Mouse (Mus musculus) heart, embryonic 13.5 days (tissue): ENCODE data around the gene Synj2. TPM values are rescaled to one million over a fixed set of nuclear protein-coding genes. Genes with fewer than 3 reads are reported as not detected.

Experiments
- ATAC-seq: fragments of 200-750 bp; cut with Nextera tagmentation; 2 replicates; pipeline ENCODE4 v1.8.0; 2017; ENCODE audit warnings: moderate TSS enrichment; ENCODE audit not compliant: insufficient number of reproducible peaks, low FRiP score, low TSS enrichment; ENCODE audit errors: extremely low read depth
- H3K27ac ChIP-seq: fragments of 300-500 bp; sonication (generic); replicated peaks from 2 replicates; pipeline ENCODE4 v1.5.1; 2015; ENCODE audit warnings: moderate library complexity, mild to moderate bottlenecking, inconsistent platforms
- H3K27me3 ChIP-seq: fragments of 300-500 bp; sonication (generic); replicated peaks from 2 replicates; pipeline ENCODE4 v1.6.1; 2015; ENCODE audit warnings: mild to moderate bottlenecking, inconsistent platforms
- H3K36me3 ChIP-seq: fragments of 300-500 bp; sonication (generic); 2 replicates; pipeline ENCODE4 v1.6.1; 2015; ENCODE audit warnings: mild to moderate bottlenecking, inconsistent platforms
- H3K4me1 ChIP-seq: fragments of 300-500 bp; sonication (generic); 2 replicates; pipeline ENCODE4 v1.6.1; 2015; ENCODE audit warnings: inconsistent platforms
- H3K4me2 ChIP-seq: fragments of 300-500 bp; sonication (generic); 2 replicates; pipeline ENCODE4 v1.6.1; 2015; ENCODE audit warnings: inconsistent platforms, mild to moderate bottlenecking, moderate library complexity
- H3K4me3 ChIP-seq: fragments of 300-500 bp; sonication (generic); 2 replicates; pipeline ENCODE4 v1.5.1; 2015; ENCODE audit warnings: moderate library complexity, mild to moderate bottlenecking, inconsistent platforms
- H3K9ac ChIP-seq: fragments of 300-500 bp; sonication (generic); 2 replicates; pipeline ENCODE4 v1.6.1; 2015; ENCODE audit warnings: inconsistent platforms, mild to moderate bottlenecking, moderate library complexity
- H3K9me3 ChIP-seq: fragments of 300-500 bp; sonication (generic); 2 replicates; pipeline ENCODE4 v1.6.1; 2016; ENCODE audit warnings: inconsistent platforms
- WGBS: fragments of 180-500 bp; shearing (Covaris S2); methylation state at CpG from one replicate; pipeline ENCODE4 v1.1.7; 2015; ENCODE audit warnings: mixed read lengths; 5-methylcytosine and 5-hydroxymethylcytosine counted together
- polyA plus RNA-seq: library from polyadenylated mRNA; unstranded; fragments of >200 nt; fragmentation: Nextera tagmentation; extraction: Ambion mirVana; gene quantifications from 2 replicates; pipeline ENCODE4 v1.2.1, GENCODE M21; 2015

Gene Synj2
- polyA plus RNA-seq, 1 experiment from 2014 or later, result 3.0 TPM

DNA sequence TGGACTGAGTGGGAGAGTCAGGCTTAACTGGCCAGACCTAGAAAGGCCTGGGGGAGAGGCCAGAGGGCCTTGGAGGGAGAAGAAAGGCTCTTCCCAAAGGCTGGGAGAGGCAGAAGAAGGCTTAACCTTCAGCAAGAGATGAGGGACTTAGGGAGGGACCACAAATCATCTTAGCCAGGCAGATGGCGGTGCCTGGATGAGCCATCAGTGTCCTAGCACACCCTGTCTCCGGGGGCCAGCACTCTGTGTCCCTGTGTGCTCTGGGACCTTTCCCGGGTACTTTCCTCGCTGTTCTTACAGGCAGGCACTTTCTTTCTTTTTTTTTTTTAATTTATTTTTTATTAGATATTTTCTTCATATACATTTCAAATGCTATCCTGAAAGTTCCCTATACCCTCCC lies 31.4 kb upstream of the Synj2 start:
- Histone ChIP-seq H3K9ac (no peak overlapping the region), H3K36me3 (peaks cover 73% of the 10 kb centered on the region), H3K27ac (no peak overlapping the region), H3K4me3 (no peak overlapping the region), H3K27me3 (no peaks in the 10 kb centered on the region), H3K9me3 (no peaks in the 10 kb centered on the region), H3K4me1 (no peaks in the 10 kb centered on the region), H3K4me2 (no peak overlapping the region)
- 89% methylated on average over 4 of the region's 4 CpGs for WGBS
- no peak for ATAC-seq

GRCm38 (mm10) chr17:5911591-5911990 lies 29.5 kb upstream of the Synj2 start:
- Histone ChIP-seq H3K4me3 (no peak overlapping the region), H3K4me1 (no peaks in the 10 kb centered on the region), H3K27ac (no peak overlapping the region), H3K36me3 (peaks cover 72% of the 10 kb centered on the region), H3K9me3 (no peaks in the 10 kb centered on the region), H3K9ac (no peak overlapping the region), H3K27me3 (no peaks in the 10 kb centered on the region), H3K4me2 (no peak overlapping the region)
- ATAC-seq, result no peak
- WGBS, result 79% methylated on average over 12 of the region's 12 CpGs

DNA sequence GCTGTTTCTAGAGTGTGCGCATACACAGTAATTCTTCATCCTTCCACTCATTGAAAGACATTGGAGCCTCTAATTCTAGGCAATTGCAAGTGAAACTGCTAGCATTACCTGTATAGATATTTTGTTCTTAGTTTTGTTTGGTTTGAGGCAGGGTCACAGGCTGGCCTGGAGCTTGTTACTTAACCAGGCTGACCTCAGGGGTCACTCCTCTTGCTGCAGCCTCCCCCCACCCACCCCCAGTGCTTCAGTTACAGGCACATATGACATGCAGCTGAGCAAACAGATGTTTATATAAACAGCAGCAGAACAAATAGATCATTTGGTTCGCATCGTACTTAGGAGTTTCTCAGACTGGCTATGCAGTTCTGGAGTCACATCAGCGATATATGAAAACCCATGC lies 28.3 kb upstream of the Synj2 start:
- Histone ChIP-seq H3K27me3 (no peaks in the 10 kb centered on the region), H3K9ac (no peak overlapping the region), H3K4me1 (no peaks in the 10 kb centered on the region), H3K9me3 (no peaks in the 10 kb centered on the region), H3K36me3 (peaks cover 68% of the 10 kb centered on the region), H3K27ac (no peak overlapping the region), H3K4me3 (no peak overlapping the region), H3K4me2 (no peak overlapping the region)
- ATAC-seq, result no peak
- 92% methylated on average over 4 of the region's 4 CpGs for WGBS

GRCm38 (mm10) chr17:5914217-5914616 lies 26.9 kb upstream of the Synj2 start:
- Histone ChIP-seq H3K27ac (no peak overlapping the region), H3K4me2 (no peak overlapping the region), H3K4me3 (no peak overlapping the region), H3K4me1 (no peaks in the 10 kb centered on the region), H3K36me3 (peaks cover 69% of the 10 kb centered on the region), H3K9me3 (no peaks in the 10 kb centered on the region), H3K9ac (no peak overlapping the region), H3K27me3 (no peaks in the 10 kb centered on the region)
- ATAC-seq, result no peak
- 69% methylated on average over 5 of the region's 5 CpGs for WGBS

DNA sequence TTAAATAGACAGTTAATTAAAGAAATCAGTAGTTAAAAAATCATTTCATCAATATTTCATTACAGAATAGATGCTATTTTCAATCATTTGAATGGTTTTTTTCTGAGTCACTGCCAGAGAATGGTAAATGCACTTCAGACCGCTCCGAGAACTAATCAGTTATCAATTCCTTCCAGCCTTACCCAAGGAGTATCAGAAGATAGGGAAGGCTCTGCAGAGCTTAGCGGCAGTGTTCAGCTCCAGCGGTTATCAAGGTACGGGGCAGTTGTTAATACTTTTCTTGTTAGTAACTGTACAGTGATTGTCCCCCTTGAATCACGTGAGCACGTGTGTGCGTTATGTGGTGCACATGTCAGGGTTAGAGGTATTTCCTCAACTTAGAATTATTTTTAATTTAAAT lies 19.1 kb upstream of the Synj2 start:
- Histone ChIP-seq H3K9ac (no peak overlapping the region), H3K9me3 (no peaks in the 10 kb centered on the region), H3K27me3 (no peaks in the 10 kb centered on the region), H3K4me2 (no peak overlapping the region), H3K36me3 (peaks cover 93% of the 10 kb centered on the region), H3K27ac (no peak overlapping the region), H3K4me1 (peaks cover 16% of the 10 kb centered on the region), H3K4me3 (no peak overlapping the region)
- 74% methylated on average over 8 of the region's 8 CpGs for WGBS
- ATAC-seq, result no peak

DNA sequence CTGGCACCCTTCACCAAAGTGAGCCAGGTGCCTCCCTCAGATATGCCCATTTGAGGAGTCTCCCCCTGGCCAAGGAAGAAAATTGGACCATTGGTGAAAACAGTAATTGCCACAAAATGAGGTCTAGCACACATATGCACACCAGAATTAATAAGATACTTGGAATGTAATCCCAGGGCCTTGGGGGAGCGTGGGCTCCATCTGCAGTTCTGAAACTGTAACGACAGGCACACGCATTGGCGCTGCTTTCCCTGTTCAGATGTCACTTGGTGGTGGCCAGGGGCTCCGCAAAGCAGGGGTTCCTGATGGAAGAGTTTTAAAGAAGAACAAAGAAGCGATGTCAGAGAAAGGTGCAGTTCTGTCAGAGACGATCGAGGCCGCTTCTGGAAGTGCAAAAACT lies 17.8 kb upstream of the Synj2 start:
- Histone ChIP-seq H3K27me3 (no peaks in the 10 kb centered on the region), H3K9me3 (no peaks in the 10 kb centered on the region), H3K27ac (no peak overlapping the region), H3K4me2 (no peak overlapping the region), H3K4me3 (no peak overlapping the region), H3K4me1 (peaks cover 16% of the 10 kb centered on the region), H3K9ac (no peak overlapping the region), H3K36me3 (peaks cover 97% of the 10 kb centered on the region)
- ATAC-seq, result no peak
- WGBS, result 70% methylated on average over 9 of the region's 9 CpGs

GRCm38 (mm10) chr17:5924238-5924637 lies 16.8 kb upstream of the Synj2 start:
- Histone ChIP-seq H3K9ac (no peak overlapping the region), H3K4me2 (no peak overlapping the region), H3K4me3 (no peak overlapping the region), H3K4me1 (peaks cover 16% of the 10 kb centered on the region), H3K9me3 (no peaks in the 10 kb centered on the region), H3K36me3 (peaks cover 97% of the 10 kb centered on the region), H3K27ac (no peak overlapping the region), H3K27me3 (no peaks in the 10 kb centered on the region)
- WGBS, result 77% methylated on average over 8 of the region's 8 CpGs
- no peak for ATAC-seq

DNA sequence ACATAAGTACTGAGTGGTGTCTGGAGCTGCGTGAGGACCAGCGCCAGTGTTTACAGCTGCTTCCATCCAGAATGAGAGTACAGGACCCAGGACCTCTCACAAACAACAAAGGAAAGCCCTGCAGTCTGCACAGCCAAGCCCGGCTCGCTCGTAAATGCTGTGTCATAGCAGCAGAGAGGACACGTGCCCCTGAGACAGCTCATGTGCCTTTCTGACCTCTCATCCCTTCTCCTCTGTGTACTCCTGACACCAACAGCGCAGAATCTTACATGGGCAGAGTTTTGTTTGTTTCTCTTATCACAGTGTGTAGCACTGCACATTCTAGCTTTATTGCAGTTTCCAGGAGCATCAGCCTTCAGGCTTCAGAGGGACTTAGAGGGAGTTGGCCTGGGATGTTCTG lies 14.4 kb upstream of the Synj2 start:
- Histone ChIP-seq H3K9me3 (no peaks in the 10 kb centered on the region), H3K4me1 (0 out of 2 replicates have a peak, but pooled peaks cover under 1% of the 10 kb centered on the region), H3K36me3 (peaks cover 92% of the 10 kb centered on the region), H3K4me2 (no peak overlapping the region), H3K27me3 (no peaks in the 10 kb centered on the region), H3K4me3 (no peak overlapping the region), H3K27ac (no peak overlapping the region), H3K9ac (no peak overlapping the region)
- 70% methylated on average over 7 of the region's 7 CpGs for WGBS
- no peak for ATAC-seq

DNA sequence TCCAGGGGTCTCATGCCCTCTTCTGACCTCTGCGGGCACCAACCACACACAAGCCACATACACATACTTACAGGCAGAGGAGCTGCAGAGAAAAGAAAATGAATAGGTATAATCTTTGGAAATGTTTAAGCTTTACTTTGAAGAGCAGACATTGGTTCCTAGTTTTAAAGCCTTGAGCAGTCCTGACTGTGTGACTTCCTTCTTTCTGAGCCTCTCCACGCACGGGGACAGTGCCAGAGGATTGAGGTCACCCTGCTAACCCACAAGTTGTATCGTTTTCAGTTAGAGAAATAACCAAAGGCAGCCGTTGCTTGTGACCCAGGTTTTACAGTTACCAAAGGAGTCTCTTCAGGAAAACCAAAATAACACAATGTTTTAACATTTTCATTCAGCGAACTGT lies 12.0 kb upstream of the Synj2 start:
- no peak for ATAC-seq
- no peaks in the 10 kb centered on the region for H3K9me3 ChIP-seq
- H3K9ac ChIP-seq, result no peak overlapping the region
- no peak overlapping the region for H3K27ac ChIP-seq
- no peaks in the 10 kb centered on the region for H3K4me1 ChIP-seq
- H3K36me3 ChIP-seq, result peaks cover 75% of the 10 kb centered on the region
- H3K4me3 ChIP-seq, result no peak overlapping the region
- 84% methylated on average over 6 of the region's 6 CpGs for WGBS
- no peak overlapping the region for H3K4me2 ChIP-seq
- H3K27me3 ChIP-seq, result no peaks in the 10 kb centered on the region

- no peak overlapping the region for H3K4me3 ChIP-seq
- no peak for ATAC-seq
- no peak overlapping the region for H3K4me2 ChIP-seq
- peaks cover 14% of the 10 kb centered on the region for H3K4me1 ChIP-seq
- 65% methylated on average over 5 of the region's 5 CpGs for WGBS
- H3K27ac ChIP-seq, result no peak overlapping the region
- peaks cover 46% of the 10 kb centered on the region for H3K36me3 ChIP-seq
- H3K9me3 ChIP-seq, result no peaks in the 10 kb centered on the region
- peaks cover 5% of the 10 kb centered on the region; the same call in 1 of the 2 replicates for H3K27me3 ChIP-seq
- H3K9ac ChIP-seq, result no peak overlapping the region
Observed at GRCm38 (mm10) chr17:5932161-5932560, 8.9 kb upstream of the Synj2 start.

- WGBS, result under 1% methylated on average over 30 of the region's 30 CpGs
- peaks cover 5% of the 10 kb centered on the region for H3K27me3 ChIP-seq
- peak overlapping the region; percentile 81 for H3K4me2 ChIP-seq
- no peak overlapping the region for H3K27ac ChIP-seq
- peak; percentile 87 for ATAC-seq
- peaks cover 14% of the 10 kb centered on the region for H3K4me1 ChIP-seq
- peak overlapping the region; percentile 54 for H3K4me3 ChIP-seq
- peaks cover 20% of the 10 kb centered on the region for H3K36me3 ChIP-seq
- H3K9ac ChIP-seq, result peak overlapping the region; percentile 80
- no peaks in the 10 kb centered on the region for H3K9me3 ChIP-seq
Observed at GRCm38 (mm10) chr17:5934554-5935324, 6.3 kb upstream of the Synj2 start.

DNA sequence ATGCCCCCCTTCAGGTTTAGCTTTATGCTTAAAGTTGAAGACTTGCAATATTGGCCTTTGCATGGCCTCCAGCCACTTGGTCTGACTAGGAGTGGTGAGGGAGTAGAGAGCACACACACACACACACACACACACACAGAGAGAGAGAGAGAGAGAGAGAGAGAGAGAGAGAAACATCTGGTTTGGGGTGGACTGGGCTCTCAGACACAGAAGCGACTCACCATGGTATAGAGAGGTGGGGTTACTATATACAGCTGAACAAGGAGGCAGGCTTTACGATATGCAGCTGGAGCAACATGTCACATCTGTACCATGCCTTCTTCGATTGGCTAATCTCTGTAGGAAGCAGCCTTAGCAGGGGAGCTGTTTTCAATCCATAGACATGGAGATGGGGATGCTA lies 5.4 kb upstream of the Synj2 start:
- peaks cover 15% of the 10 kb centered on the region for H3K27me3 ChIP-seq
- WGBS, result 61% methylated on average over 3 of the region's 3 CpGs
- H3K4me3 ChIP-seq, result no peak overlapping the region
- H3K9ac ChIP-seq, result no peak overlapping the region
- H3K9me3 ChIP-seq, result no peaks in the 10 kb centered on the region
- ATAC-seq, result no peak
- peak overlapping the region; percentile 81 for H3K4me2 ChIP-seq
- H3K36me3 ChIP-seq, result peaks cover 13% of the 10 kb centered on the region
- peaks cover 14% of the 10 kb centered on the region for H3K4me1 ChIP-seq
- H3K27ac ChIP-seq, result no peak overlapping the region
